Comparison of ENCODE assay signal across 12 mouse cellular contexts in the genomic region with DNA sequence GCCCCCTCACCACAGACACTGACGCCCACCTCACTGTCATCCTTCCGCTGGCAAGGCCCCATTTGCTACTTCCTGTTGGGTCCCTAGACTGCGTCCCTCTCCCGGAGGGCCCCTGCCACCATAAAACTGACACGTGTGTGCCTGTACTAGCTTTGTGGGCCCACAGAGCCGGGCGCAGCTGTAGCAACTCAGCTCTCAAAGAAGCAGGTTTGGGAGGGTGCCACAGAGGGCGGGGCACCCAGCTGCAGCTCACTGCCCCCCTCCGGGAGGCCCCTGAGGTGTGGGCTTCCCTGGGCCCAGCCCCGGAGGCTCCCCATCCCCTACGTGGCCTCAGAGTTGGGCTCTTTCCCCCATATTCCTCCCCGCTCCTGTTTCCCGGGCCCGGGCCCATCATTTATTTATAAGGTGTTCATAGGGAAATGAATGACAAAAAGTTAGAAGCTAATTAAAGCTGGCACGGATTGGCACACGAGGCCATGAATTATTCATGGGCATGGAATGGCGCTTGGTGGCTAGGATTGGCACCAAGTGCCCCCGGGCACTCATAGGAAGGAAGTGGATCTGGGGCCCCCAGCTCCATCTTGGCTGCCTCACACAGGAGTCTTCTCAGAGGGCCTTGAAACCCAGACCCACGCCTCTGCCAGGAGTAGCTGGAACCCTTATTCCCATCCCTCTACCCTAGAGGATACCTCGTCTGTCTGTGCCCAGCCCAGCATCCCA. TPM values are rescaled to one million over a fixed set of nuclear protein-coding genes. Genes with fewer than 3 reads are reported as not detected.
DNase-seq lines count a peak whose midpoint lies in the region; ATAC-seq lines count a peak whose summit lies in the region.
"Had no signal": no experiment of that assay in that cellular context is flagged by ENCODE, and none has a peak within 500 bp of the region (broad histone marks: within the 10 kb centered on the region; RNA-seq: fewer than 3 reads in every experiment).

No protein-coding gene starts in this region.

- ATAC-seq in hindbrain, embryonic 14.5 days (ENCODE audit: low FRiP score): peak; percentile 29; the same call in 1 of the 2 replicates
- ATAC-seq in hindbrain, embryonic 12.5 days (ENCODE audit: low FRiP score): no peak
- ATAC-seq in megakaryocyte progenitor cell, adult 5-6 weeks (replicated peaks; ENCODE audit: poor library complexity): peak; percentile 40
- ATAC-seq: activated CD4-positive, CD25-positive, alpha-beta regulatory T cell, adult 4 months had no signal

- H3K27ac ChIP-seq in hindbrain, embryonic 14.5 days: no peak overlapping the region
- no peak overlapping the region for H3K27ac ChIP-seq in hindbrain, embryonic 12.5 days
- H3K27ac ChIP-seq: kidney, postnatal 0 days; liver, embryonic 14.5 days had no signal

- no peaks in the 10 kb centered on the region for H3K36me3 ChIP-seq in hindbrain, embryonic 14.5 days (replicated peaks; ENCODE audit: control insufficient read depth, insufficient read depth)
- no peaks in the 10 kb centered on the region for H3K36me3 ChIP-seq in hindbrain, embryonic 12.5 days

- H3K4me3 ChIP-seq in hindbrain, embryonic 14.5 days (replicated peaks; ENCODE audit: low read length): no peak overlapping the region
- H3K4me3 ChIP-seq in hindbrain, embryonic 12.5 days: no peak overlapping the region

- peaks cover 27% of the 10 kb centered on the region for H3K27me3 ChIP-seq in hindbrain, embryonic 14.5 days (ENCODE audit: control insufficient read depth, insufficient read depth, low read length)
- H3K27me3 ChIP-seq in hindbrain, embryonic 12.5 days: peaks cover 40% of the 10 kb centered on the region

- H3K4me1 ChIP-seq in hindbrain, embryonic 14.5 days (replicated peaks; ENCODE audit: control insufficient read depth, insufficient read depth, low read length): peaks cover 8% of the 10 kb centered on the region; the same call in 1 of the 2 replicates
- H3K4me1 ChIP-seq in hindbrain, embryonic 12.5 days: peaks cover 10% of the 10 kb centered on the region

- no peak overlapping the region for H3K4me2 ChIP-seq in hindbrain, embryonic 14.5 days (replicated peaks)
- no peak overlapping the region for H3K4me2 ChIP-seq in hindbrain, embryonic 12.5 days (replicated peaks)

- no peaks in the 10 kb centered on the region for H3K9me3 ChIP-seq in hindbrain, embryonic 14.5 days (ENCODE audit: control insufficient read depth, low read length)
- H3K9me3 ChIP-seq in hindbrain, embryonic 12.5 days (replicated peaks): no peaks in the 10 kb centered on the region

- peak; percentile 36 for DNase-seq in hindbrain, embryonic 14.5 days (ENCODE audit: low spot score)
- peak; percentile 34 for DNase-seq in right cerebral cortex, postnatal 4 days
- DNase-seq in right cerebral cortex, postnatal 25 days: no peak
- DNase-seq in thymus, postnatal 36 days: peak; percentile 71 to 89
- DNase-seq in lung, postnatal 36 days: no peak
- DNase-seq in heart, adult 18-20 months: no peak
- DNase-seq: embryo, embryonic 11 days had no signal

- 66% methylated on average over 20 of the region's 20 CpGs for WGBS in hindbrain, embryonic 14.5 days
- WGBS in hindbrain, embryonic 12.5 days: 82% methylated on average over 20 of the region's 20 CpGs

- H3K9ac ChIP-seq in hindbrain, embryonic 14.5 days: no peak overlapping the region; the same call in 1 of the 2 replicates
- H3K9ac ChIP-seq in hindbrain, embryonic 12.5 days: no peak overlapping the region
- H3K9ac ChIP-seq: liver, embryonic 14.5 days had no signal

RNA-seq across cellular contexts. Expression of a gene that starts 4.5 kb away (rescaled TPM):
- 6.3 and 6.8 TPM in 2 replicates for polyA plus RNA-seq in hindbrain, embryonic 14.5 days (2014; fragmentation: Nextera tagmentation; extraction: Ambion mirVana)
- 0.19 and 0.44 TPM in 2 replicates for polyA plus RNA-seq in hindbrain, embryonic 12.5 days (2016; fragmentation: Nextera tagmentation; extraction: Ambion mirVana)
- 0.07 and 0.22 TPM in 2 replicates for total RNA-seq in megakaryocyte progenitor cell, adult 5-6 weeks (2015)
- total RNA-seq in megakaryocyte progenitor cell, adult 5-6 weeks (2017): 0.03 and 0.21 TPM in 2 replicates
- 1 to 10 TPM; 6.0 to 6.1 TPM for total RNA-seq in heart, adult 18-20 months (2021)

Comparison
In these comparisons a context has a peak if more than half of its experiments do, and no peak if none do; other contexts are left out.
1. DNase-seq: peak in hindbrain, embryonic 14.5 days (single experiment), right cerebral cortex, postnatal 4 days (single experiment) and thymus, postnatal 36 days (2 of 2); none in right cerebral cortex, postnatal 25 days (single experiment), lung, postnatal 36 days (single experiment) and heart, adult 18-20 months (0 of 2).
2. RNA of a gene that starts 4.5 kb away (total RNA-seq): 6.0 to 6.1 TPM in heart, adult 18-20 months; 0.03 to 0.22 TPM in megakaryocyte progenitor cell, adult 5-6 weeks; every median in the first group is over 4 times any median in the second.